Mouse (Mus musculus) T-helper 1 cell (primary cell): ENCODE measurements around the gene 1700030J22Rik.

Source experiments
- in situ Hi-C: fragments of 300-600 bp; cut with MboI, MseI; formaldehyde crosslinking; loops from one replicate; pipeline ENCODE4 v1.15.1; 2025; ENCODE audit warnings: high pct_unique_total_duplicates

Gene 1700030J22Rik

GRCm38 (mm10) chr8:116978631-116979256 lies at the start of gene 1700030J22Rik:
TSS of gene 1700030J22Rik (minus strand) at chr8:116978959.
- in situ Hi-C loops: loop anchor here (5.0 kb wide), 1 partner anchor 36 kb away; the partner anchor contains the start of gene Atmin

- in situ Hi-C loops: no loop called here
These were observed 48.8 kb upstream of the 1700030J22Rik start for GRCm38 (mm10) chr8:117027601-117028000.

GRCm38 (mm10) chr8:117022297-117022993 lies 43.7 kb upstream of the 1700030J22Rik start:
- in situ Hi-C loops: no loop called here

- in situ Hi-C loops: no loop called here
These were observed 40.8 kb upstream of the 1700030J22Rik start for GRCm38 (mm10) chr8:117019323-117020275.

- in situ Hi-C loops: no loop called here
These were observed 39.1 kb upstream of the 1700030J22Rik start for GRCm38 (mm10) chr8:117017896-117018295.

- in situ Hi-C loops: no loop called here
These were observed 38.2 kb upstream of the 1700030J22Rik start for GRCm38 (mm10) chr8:117017006-117017405.

- in situ Hi-C loops: no loop called here
These were observed 36.9 kb upstream of the 1700030J22Rik start for GRCm38 (mm10) chr8:117015670-117016069.

- in situ Hi-C loops: no loop called here
These were observed 32.6 kb upstream of the 1700030J22Rik start for GRCm38 (mm10) chr8:117011366-117011765.

- in situ Hi-C loops: no loop called here
These were observed 15.4 kb upstream of the 1700030J22Rik start for GRCm38 (mm10) chr8:116994016-116994716.

GRCm38 (mm10) chr8:116993095-116993867 lies 14.5 kb upstream of the 1700030J22Rik start, which contains the start of gene Gcsh:
TSS of gene Gcsh (minus strand) at chr8:116993537.
- in situ Hi-C loops: no loop called here

GRCm38 (mm10) chr8:116992176-116992971 lies 13.6 kb upstream of the 1700030J22Rik start:
- in situ Hi-C loops: no loop called here

- in situ Hi-C loops: no loop called here
These were observed 12.5 kb upstream of the 1700030J22Rik start for GRCm38 (mm10) chr8:116991241-116991640.

GRCm38 (mm10) chr8:116989842-116990241 lies 11.1 kb upstream of the 1700030J22Rik start:
- in situ Hi-C loops: no loop called here

- in situ Hi-C loops: no loop called here
These were observed 1.4 kb upstream of the 1700030J22Rik start for GRCm38 (mm10) chr8:116980117-116980516.

GRCm38 (mm10) chr8:116978052-116978451 lies 707 bp downstream of the 1700030J22Rik start:
- in situ Hi-C loops: loop anchor here (5.0 kb wide), 1 partner anchor 36 kb away; the partner anchor contains the start of gene Atmin

- in situ Hi-C loops: loop anchor here (5.0 kb wide), 1 partner anchor 33 kb away; the partner anchor contains the start of gene Atmin
These were observed 3.2 kb downstream of the 1700030J22Rik start for GRCm38 (mm10) chr8:116975606-116976005.

- in situ Hi-C loops: loop anchor here (5.0 kb wide), 1 partner anchor 33 kb away; the partner anchor contains the start of gene Atmin
These were observed 3.7 kb downstream of the 1700030J22Rik start for GRCm38 (mm10) chr8:116975066-116975465.

GRCm38 (mm10) chr8:116969531-116969930 lies 9.2 kb downstream of the 1700030J22Rik start:
- in situ Hi-C loops: no loop called here

GRCm38 (mm10) chr8:116954415-116954814 lies 24.3 kb downstream of the 1700030J22Rik start:
- in situ Hi-C loops: no loop called here
